Mouse (Mus musculus) CD8-positive naive resting alpha-beta T cell, adult 2 months (primary cell): ENCODE measurements at regions not wholly inside any gene's neighbourhood (a gene's known extent, or its start where the extent isn't known, plus 50 kb on each side); places are given as distances from the start of the nearest gene placed in this dataset.

ENCODE experiments used
- DNase-seq, 2 experiments: peaks; one replicate each; pipeline ENCODE4 v3.0.0; 2022; ENCODE audit warnings: low read depth in 2 of 2, low spot score in 2 of 2

DNA sequence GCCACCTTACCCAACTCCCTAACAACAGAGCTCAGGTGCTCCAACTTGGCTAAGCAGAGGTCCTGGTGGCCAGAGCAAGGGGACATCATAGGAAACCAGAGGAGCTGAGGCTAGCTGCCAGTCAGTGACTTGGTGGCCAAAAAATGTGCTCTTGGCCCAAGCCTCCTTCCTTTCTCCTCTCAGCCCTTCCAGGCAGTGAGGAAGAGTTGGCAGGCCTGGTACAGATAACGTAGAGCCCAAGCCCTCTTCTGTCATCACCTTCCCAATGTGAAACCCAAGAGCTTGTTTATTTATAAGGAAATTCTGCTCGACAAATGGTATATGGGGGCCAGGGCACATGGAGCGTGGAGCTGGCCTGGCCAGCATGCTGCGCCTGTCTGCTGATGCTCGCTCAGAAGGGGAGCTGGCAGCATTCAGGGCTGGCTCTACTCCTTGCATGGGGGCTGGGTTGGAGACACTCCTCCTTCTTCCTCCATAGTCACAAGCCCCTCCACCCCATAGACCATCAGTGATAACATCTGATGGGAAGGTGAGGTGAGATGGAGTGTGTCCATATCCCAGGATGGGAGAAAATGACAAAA lies 156.1 kb downstream of the Fgf18 start:
- DNase-seq, result no peak

DNA sequence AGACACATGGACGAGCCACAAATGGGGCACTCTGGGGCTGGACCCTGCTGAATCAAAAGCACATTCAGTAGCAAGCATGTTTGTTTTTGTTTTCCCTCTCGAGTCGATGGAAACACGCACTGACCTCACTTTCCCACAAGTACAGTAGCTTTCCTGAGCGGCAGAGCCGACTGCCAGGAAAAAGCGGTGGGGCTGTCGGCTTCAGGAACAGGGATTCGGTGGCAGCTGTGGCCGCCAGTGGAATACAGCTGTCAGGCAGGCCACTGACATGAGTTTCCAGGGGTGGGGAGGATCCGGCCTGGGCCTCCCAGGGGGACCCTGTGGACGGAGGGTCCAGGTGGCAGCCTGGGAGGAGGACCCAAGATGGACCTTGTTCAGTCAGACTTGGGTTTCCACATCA lies 157.0 kb downstream of the Fgf18 start:
- DNase-seq, result no peak

DNA sequence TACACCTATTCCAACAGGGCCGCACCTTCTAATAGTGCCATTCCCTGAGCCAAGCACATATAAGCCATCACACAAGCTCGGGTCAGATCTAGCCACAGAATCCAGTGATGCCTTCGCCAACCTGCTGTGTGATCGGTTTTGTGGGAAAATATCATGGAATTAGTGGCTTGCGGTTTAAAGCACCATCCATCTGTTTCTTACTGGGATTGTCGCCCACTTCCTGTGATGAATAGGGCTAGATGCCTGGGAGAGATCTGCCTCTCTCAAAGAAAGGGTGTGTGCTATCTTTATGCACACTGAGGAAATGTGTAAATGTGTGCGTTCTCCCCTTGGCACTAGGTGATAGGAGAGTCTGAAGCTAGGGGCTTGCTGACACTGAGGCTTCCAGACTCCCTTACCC lies 154.5 kb upstream of the Smim23 start:
- no peak for DNase-seq

DNA sequence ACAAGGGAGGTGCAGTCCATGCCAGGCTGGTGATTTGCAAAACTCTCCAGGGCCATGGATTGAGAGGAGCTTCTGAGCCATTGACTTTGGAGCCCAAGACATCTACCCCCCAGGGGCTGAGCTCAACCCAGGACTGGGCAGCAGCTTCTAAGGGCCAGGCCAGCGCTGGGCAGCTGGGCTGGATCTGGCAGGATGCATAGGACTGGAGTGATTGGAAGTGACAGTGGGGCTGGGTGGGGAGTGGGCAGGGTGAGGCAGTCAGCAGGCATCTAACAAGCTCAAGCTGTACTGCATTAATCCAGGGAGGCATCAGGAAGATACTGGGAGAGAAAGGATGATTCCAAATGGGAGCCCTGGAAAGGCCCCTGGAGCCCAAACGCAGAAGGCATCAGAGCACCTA lies 152.2 kb upstream of the Smim23 start:
- no peak for DNase-seq

DNA sequence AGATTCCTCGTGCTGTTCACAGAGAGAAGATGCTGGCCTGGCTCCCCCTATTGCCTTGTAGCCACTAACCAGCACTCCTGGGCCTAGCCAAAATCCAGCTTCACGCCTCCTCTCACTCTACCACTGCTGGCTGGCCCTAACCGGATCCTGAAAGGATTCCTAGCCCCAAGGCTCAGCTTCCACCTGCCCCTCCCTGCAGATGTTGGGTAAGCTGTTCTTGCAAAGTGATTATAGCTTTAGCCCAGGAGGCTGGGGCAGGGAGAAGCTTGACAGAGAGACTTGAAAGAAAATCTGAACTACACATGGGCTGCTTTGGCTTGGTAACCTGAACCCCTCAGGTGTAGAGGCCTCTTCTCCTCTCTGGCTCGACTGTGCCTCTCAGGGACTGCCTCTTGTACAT lies 149.0 kb upstream of the Smim23 start:
- no peak for DNase-seq

DNA sequence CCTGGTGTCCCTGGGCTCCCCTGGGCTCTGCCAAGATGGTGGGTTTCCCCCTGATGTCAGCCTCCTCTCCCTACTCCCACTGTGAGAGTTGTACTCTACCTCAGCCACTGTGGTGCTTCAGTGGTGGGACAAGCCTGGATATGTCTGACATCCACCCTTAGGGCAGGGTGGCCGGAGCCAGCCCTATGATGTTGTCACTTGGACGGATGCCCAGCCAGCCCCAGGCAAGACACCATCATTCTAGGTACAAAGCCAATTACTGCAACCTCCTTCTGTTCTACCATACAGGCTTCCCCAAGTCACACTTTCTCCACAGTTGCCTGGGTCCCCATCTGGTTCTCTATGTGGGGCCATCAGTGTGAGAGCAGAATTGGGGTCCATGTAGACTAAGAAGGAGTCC lies 141.0 kb upstream of the Smim23 start:
- no peak for DNase-seq

DNA sequence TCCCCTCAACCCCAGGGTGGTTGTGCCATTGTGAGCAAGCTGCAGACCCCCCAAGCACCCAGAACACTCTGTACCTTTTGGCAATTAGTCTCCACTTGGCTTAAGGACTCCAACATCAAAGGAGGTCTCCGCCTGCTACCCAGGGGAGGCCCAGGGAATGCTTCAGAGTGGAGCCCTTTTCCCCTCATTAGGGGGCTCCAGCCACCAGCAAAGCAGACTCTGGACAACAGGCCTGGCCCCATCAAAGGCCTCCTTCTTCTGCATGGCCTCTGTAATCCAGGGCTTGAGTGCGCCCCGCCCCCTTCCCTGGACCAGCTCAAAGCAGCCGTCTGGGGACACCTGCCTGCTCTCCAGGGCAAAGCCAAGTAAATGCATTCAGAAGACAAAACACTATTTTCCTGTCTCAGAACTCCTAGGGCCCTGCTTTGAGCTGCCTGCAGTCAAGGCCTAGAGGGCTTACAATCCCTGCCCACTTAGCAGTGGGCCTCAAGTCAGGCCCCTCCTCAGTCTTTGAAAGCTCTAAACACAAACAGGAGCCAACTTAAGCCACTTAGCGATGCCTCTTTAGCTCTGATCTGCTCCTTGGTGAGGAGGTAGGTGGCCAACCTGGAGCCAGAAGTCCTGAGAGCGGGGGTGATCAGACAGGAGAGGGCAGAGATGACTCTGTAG lies 139.4 kb upstream of the Smim23 start:
- DNase-seq, result no peak

DNA sequence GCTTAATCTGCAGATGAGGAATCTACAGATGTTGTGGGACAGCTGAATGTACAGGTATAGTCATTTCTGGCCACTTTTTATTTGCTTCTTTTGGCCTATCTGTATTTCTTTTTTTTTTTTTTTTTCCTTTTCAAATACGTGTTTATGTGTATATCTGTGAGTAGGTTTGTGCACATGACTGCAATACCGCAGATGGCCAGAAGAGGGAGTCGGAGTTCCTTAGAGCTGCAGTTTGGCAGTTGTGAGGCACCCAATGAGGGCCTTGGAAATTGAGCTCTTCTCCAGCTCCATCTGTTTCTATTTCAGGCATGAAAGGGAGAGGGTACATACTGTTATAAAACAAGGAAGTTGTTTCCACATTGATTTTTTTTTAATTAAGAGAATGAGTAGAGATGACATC lies 137.2 kb upstream of the Smim23 start:
- no peak for DNase-seq

DNA sequence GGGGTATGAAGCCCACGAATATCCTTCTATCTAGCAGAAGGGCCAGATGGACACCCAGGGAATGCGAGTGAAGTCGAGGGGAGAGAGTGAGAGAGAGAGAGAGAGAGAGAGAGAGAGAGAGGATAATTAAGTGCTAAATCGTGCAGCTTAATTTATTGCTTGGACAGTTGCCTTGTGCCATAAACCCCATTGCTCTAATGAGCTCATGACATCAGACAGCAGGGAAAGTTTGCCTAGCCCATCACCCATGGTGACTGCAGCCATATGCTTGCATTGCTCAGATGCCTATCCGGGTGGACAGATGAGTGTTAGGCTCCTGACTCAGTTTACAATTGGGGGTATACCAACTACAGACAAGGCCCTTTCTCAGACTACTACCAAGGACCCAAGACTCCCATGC lies 134.6 kb upstream of the Smim23 start:
- no peak for DNase-seq

DNA sequence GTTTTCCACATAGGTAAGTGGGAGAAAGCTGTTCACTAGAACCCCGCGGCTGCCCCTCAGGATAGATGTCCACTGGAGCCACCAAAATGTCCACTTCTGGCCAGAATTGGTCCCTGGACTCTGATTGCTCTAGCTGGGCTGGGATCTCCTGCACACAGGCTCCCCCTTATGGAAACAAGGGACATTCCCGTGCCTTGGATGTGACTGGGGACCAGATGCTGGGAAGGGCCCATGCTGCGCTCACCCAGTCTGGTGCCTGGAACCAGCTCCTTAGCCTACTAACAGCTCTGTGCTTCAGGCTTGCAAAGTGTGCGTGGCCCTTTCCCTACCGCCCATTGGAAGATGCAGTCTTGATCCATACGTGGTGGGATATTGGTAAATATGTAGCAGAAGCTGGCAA lies 132.6 kb upstream of the Smim23 start:
- no peak for DNase-seq

DNA sequence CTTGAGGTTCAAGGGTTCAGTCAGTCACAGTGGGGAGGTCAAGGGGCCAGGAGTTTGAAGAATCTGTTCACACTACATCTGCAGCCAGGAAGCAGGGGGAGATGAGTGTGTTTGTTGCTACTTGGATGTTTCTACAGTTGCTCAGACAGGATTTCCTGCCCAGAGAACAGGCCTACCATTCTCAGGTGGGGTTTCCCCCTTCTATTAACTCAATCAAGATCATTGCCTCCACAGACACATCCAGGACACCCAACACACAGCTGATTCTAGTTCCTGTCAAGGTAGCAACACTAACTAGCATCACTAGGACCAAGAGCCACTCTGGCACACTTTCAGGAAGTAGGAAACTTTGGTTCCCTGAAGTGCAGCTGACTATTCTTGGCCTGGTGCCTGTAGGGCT lies 127.9 kb upstream of the Smim23 start:
- DNase-seq, result no peak

DNA sequence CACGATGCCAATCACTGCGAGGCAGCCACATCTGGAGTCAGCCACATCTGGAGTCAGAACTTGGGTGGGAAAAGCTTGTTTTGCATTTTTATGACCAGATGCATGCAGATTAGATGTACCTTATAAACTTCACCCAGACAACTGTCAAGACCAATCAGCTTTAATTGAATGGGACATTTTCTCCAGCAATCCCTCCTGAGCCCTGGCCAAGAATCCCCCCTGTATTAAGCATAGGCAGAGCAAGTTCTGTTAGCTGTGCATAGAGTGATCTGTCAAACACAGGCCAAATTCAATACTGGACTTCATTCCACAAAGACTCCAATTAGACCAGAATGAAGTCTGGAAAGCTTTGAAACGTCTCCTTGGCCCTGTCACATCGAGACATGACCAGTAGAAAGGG lies 123.7 kb upstream of the Smim23 start:
- DNase-seq, result no peak

DNA sequence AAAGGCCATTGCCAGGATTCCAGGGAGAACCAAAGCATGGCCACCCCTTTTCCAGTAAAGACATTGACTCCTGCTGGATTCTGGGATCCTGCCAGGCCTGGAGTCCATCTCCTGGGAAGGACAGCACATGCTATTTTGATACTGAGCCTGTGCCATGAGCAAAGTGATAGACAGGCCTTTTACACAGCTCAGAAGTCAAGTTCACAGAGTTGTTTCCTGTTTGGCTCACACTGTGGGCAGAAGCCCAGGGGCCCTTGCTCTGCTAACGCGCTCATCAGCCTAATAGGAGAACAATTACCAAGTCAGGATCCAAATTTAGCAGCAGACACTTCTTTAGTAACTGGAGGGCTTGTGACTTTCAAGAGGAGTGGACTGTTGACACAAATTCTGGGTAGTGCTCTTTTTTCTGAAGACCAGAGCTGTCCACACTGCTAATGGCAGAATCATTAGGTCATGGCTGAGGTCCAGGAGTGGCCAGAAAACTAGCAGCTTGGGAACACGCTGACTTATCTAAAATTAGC lies 122.1 kb upstream of the Smim23 start:
- no peak for DNase-seq

DNA sequence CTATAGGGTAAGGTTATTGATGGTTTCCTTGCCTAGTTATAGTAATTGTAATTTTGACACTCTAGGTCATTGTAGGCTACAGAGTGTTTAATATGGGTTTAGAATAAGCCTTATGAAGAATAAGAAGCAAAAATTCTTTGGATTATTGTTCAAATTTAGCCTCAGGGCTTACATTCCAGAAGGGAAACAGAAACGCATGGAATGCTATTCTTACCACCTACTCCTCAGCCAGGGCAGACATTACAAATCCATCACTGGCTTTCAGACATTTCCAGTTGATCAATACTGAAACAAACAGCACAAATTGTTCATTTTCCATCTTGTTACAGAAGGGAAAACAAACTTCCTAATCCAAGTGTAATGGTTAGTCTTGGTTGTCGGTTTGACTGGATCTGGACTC lies 120.7 kb upstream of the Smim23 start:
- DNase-seq, result no peak

DNA sequence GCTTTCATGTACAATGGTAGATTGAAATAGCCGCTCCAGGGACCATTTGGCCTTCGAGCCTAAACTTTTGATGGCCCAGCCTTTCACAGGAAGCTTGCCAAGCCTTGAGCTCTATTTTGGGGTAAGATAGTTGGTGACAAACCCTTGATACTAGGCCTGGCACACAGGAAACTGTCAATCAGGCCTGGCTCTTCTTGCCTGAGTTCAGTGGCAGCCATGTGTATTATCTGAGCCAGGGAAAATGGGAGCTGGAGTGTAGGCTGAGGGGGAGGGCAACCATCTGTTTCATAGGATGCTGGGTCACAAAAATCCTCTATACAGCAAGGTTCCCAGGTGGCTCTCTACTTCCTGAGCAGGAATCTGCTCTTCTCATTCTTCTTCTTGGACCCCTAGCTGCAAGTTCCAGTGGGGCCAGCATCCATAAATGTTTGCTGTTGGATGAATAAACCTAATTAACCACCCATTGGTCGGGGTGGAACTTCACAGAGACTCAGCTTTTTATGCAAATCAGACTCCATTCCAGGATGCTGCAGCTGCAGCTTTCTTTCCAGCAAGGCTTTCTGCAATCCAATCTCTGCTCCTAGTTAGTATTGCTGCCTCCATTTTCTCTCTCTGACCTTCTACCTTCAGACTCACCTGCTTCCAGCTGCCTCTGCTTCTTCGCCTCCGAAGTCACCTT lies 117.1 kb upstream of the Smim23 start:
- no peak for DNase-seq

DNA sequence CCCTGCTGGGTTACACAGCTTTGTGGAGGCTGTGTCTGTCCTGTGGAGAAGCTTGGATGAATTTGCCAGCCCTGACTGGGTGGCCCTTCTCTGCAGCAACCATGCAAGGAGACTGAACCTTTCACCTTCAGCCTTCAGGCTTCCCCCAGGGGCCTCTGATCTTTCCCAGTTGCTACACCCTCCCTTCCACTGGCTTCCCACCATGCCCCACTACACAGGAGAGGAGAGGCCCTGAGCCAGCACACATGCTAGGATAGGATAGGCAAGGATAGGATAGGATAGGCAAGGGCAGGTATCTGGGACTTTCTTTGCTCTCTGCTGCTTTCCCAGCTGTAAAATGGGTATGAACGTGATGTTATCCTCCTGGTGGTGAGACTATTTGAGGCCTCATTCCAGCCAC lies 114.7 kb upstream of the Smim23 start:
- no peak for DNase-seq

DNA sequence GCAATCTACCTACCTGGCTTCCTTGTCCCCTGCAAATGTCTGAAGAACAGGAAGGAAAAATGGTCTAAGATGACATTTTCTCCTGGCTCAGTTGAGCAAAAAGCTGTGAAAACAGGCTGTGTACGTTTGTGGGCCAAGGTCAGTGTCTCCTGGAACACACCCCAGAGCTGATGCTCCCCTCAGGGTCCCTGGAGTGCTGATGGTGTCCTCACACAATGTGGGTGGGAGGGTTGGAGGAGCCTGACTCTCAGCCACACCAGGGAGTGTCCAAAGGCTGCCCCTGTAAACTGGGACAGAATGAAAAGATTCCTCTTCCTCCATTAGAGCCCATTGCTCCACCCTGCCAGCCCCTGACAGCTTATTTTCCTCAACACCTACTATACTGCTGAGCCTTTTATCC lies 112.8 kb upstream of the Smim23 start:
- no peak for DNase-seq

DNA sequence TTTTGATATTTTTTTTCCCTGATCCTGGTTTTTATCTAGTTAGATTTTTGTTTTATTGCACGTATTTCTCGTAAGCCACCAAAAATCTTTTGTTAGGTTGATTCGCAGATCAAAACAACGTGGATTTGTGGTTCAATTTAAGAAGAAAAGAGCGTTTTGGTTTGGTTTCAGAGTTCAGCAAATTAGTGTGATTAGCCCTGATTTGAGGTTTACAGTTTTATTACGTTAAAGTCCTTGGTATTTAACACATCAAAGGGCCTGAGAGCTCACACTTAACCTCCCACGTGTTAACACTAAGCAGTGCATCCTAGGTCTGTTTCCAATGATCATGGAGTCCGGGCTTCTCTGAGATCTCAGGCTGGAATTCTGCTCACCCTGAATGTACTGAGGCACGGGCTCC lies 107.5 kb upstream of the Smim23 start:
- DNase-seq, result no peak

DNA sequence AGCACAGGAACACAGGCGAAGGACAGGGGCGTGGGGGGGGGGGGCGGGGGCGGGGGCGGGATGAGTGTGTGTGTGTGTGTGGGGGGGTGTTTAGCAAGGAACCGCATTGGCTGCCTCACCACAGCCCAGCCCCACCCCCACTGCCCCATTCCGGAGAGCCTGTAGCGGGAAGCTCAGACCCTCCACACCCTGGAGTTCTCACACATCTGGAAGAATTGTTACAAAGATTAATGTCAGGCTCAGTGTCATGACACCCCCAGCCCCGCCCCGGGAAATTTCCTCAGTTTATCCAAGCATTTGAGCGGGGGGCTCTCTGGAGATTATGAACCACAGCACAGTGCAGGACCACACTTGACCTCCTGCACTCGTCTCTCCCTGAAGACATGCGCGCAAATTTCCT lies 106.6 kb upstream of the Smim23 start:
- no peak for DNase-seq

DNA sequence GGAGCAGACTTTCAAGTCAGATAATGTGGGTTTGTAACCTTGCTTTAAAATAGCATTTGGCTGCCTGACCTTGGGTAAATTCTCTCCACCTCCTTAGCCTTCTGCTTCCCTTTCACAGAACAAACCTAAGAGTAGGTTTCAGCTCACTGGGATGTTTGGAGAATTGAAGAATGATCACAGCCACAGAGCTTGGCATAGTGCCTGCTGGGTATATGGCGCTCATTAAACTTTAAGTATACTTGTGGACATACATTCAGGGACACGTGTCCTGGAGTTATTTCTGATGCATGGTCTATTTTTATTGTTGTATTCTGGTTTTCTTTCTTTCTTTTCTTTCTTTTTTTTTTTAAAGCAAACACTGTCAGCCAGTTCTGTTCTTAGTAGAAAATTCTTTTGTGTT lies 104.4 kb upstream of the Smim23 start:
- DNase-seq, result no peak

DNA sequence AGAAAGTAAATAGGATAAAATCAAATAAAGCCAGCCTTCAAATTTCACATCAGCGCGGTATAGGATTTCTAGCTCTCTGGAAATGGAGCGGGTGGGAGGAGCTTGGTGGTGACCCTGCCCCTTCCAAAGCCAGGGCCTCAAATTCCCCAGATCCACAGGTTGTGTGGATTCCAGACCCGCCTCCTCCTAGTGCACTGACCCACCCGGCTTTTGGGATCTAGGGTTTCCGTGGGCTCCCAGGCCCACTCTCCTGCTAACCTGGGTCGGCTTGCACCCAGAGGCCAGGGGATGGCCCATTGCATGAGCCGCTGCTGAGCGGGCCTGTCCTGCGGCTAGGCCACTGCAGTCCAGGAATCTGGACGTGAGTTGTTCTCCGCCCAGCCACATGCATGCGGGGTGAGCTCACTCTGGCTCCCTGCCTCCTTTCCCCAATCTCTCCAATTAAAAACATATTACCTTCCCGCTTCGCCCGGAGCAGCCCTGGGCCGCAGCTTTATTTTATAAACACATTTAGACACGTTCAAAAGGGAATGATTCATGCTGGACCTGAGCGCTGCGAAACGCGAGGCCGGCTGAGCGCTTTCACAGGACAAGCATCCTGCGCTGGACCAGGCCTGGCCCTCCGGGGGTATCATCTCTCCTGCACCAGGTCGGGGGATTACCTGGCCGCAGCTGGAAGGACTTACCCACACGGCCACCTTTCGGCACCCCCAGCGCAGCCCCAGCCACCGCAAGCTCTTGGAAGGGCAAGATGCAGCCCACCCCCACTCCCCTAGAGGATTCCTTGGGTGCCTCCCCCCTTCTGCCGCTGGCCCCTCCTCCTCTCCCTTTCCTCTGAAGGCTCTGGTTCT lies 101.2 kb upstream of the Smim23 start:
- DNase-seq, result no peak

DNA sequence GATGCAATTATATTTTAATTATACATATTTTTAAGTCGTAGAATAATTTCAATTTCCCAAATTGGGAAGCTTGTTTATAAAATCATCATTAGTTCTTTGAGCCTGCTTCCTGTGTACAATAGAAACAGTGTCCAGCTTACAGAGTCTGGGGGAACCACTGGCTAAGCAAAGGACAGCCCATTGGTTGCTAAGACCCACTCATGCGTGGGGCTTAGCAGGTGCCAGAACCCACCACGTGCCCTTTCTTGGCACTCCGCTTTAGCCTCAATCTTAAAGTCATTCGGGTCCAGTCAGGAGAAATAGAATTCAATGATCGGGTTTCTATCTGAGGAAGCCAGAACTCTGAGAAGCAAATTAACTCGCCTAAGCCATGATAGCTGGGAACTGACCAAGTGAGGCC lies 100.5 kb upstream of the Smim23 start:
- no peak for DNase-seq
